Mouse (Mus musculus): ENCODE results near the gene Mtmr1. TPM values are rescaled to one million over a fixed set of nuclear protein-coding genes. Genes with fewer than 3 reads are reported as not detected.

The Mtmr1 gene
- 46.0 TPM for polyA plus RNA-seq (2014; fragmentation: Illumina TruSeq; extraction: RNeasy Lipid Tissue Mini Kit (QIAGEN cat#74804))

GRCm38 (mm10) chrX:71364554-71364991 lies at the start of gene Mtmr1:
Gene Mtmr1 (plus strand): TSS chrX:71364760.

Other genes with a start within 250 kb of the Mtmr1 start
- gene Mtm1, start 154.0 kb upstream of the Mtmr1 start, polyA plus RNA-seq (2014; fragmentation: Illumina TruSeq; extraction: RNeasy Lipid Tissue Mini Kit (QIAGEN cat#74804)), result 16.3 TPM
- gene Cd99l2, start 128.1 kb downstream of the Mtmr1 start, polyA plus RNA-seq (2014; fragmentation: Illumina TruSeq; extraction: RNeasy Lipid Tissue Mini Kit (QIAGEN cat#74804)), result 30.3 TPM
- gene Hmgb3, start 191.2 kb downstream of the Mtmr1 start, polyA plus RNA-seq (2014; fragmentation: Illumina TruSeq; extraction: RNeasy Lipid Tissue Mini Kit (QIAGEN cat#74804)), result 333 TPM